Comparison of ENCODE assay signal across 7 mouse cellular contexts in the genomic region with DNA sequence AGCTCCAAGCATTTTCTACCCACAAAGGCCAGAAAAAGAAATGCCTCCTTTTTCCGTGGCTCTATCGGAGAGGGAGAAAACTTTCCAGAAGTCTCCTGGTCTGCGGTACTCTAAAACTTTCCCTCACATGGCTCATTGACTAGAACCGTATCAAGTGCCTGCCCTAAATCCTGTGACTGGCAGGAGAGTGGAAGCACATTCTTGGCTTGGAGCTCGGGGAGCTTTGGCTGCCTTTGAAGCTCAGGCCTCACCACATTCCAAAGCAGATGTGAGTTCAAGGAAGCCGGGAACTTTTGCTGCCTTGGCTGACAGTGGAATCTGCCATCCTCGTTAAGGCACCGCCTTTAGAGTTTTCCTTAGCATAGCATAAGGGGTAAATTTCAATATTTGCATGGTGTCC.
DNase-seq lines count a peak whose midpoint lies in the region.

No protein-coding gene starts in this region.

- DNase-seq in R1 (ENCODE audit: low read depth, low spot score): peak; percentile 52
- DNase-seq in adrenal gland, adult 8-10 months: peak; percentile 40
- peak; percentile 38 to 63 for DNase-seq in gastrocnemius, adult 8-10 months (ENCODE audit: low spot score in 2 of 2)
- DNase-seq in heart, postnatal 36 days: peak; percentile 41 to 42
- DNase-seq in cerebellum, adult 11 months: no peak
- DNase-seq in spleen, adult 12 weeks (ENCODE audit: low spot score): no peak
- DNase-seq in layer of hippocampus, adult 8-10 months (ENCODE audit: low spot score in 2 of 2): no peak

- intact Hi-C loops in heart, postnatal 36 days (cut with DNase I): no loop called here

Comparison
In these comparisons a context has a peak if more than half of its experiments do, and no peak if none do; other contexts are left out.
1. DNase-seq: peak in R1 (single experiment), adrenal gland, adult 8-10 months (single experiment), gastrocnemius, adult 8-10 months (2 of 2) and heart, postnatal 36 days (2 of 2); none in cerebellum, adult 11 months (single experiment), spleen, adult 12 weeks (single experiment) and layer of hippocampus, adult 8-10 months (0 of 2).